15 mouse cellular contexts compared by ENCODE assay signal in genomic region chr2:79610894-79611293, GRCm38 (mm10).
"Had no signal": no experiment of that assay in that cellular context is flagged by ENCODE, and none has a peak within 500 bp of the region (broad histone marks: within the 10 kb centered on the region; RNA-seq: fewer than 3 reads in every experiment).

No protein-coding gene starts in this region.

- H3K27ac ChIP-seq: kidney, postnatal 0 days; limb, embryonic 12.5 days; liver, embryonic 13.5 days; lung, embryonic 15.5 days; midbrain, embryonic 15.5 days; neural tube, embryonic 13.5 days; stomach, embryonic 15.5 days had no signal

- H3K9me3 ChIP-seq: limb, embryonic 12.5 days; liver, embryonic 13.5 days; lung, embryonic 15.5 days; midbrain, embryonic 15.5 days; neural tube, embryonic 13.5 days; stomach, embryonic 15.5 days had no signal

- ATAC-seq: liver, postnatal 0 days; midbrain, embryonic 15.5 days had no signal

- H3K9ac ChIP-seq: limb, embryonic 12.5 days; liver, embryonic 13.5 days; liver, postnatal 0 days; lung, embryonic 15.5 days; midbrain, embryonic 15.5 days; neural tube, embryonic 13.5 days; stomach, embryonic 15.5 days had no signal

- H3K4me3 ChIP-seq: limb, embryonic 12.5 days; liver, embryonic 13.5 days; lung, embryonic 15.5 days; midbrain, embryonic 15.5 days; neural tube, embryonic 13.5 days; stomach, embryonic 15.5 days had no signal

- H3K27me3 ChIP-seq: limb, embryonic 12.5 days; liver, embryonic 13.5 days; lung, embryonic 15.5 days; midbrain, embryonic 15.5 days; neural tube, embryonic 13.5 days; stomach, embryonic 15.5 days had no signal

- H3K36me3 ChIP-seq: limb, embryonic 12.5 days; liver, embryonic 13.5 days; lung, embryonic 15.5 days; midbrain, embryonic 15.5 days; neural tube, embryonic 13.5 days; stomach, embryonic 15.5 days had no signal

- H3K4me1 ChIP-seq: limb, embryonic 12.5 days; liver, embryonic 13.5 days; lung, embryonic 15.5 days; midbrain, embryonic 15.5 days; neural tube, embryonic 13.5 days; stomach, embryonic 15.5 days had no signal

- DNase-seq: kidney, postnatal 36 days; layer of hippocampus, adult 9-11 months; layer of hippocampus, postnatal 36 days; liver; liver, embryonic 13.5 days; liver, postnatal 0 days; right cerebral cortex, postnatal 14 days; thymus, postnatal 4 days had no signal

- H3K4me2 ChIP-seq: limb, embryonic 12.5 days; liver, embryonic 13.5 days; lung, embryonic 15.5 days; midbrain, embryonic 11.5 days; midbrain, embryonic 15.5 days; neural tube, embryonic 13.5 days; stomach, embryonic 15.5 days had no signal
